Mouse (Mus musculus) G1E-ER4 (cell line): ENCODE measurements around the gene Zbtb41. TPM values are rescaled to one million over a fixed set of nuclear protein-coding genes. Genes with fewer than 3 reads are reported as not detected.

Experiments
- GATA1 ChIP-seq: IDR thresholded peaks from one replicate; pipeline ENCODE4 v1.8.0; 2012; ENCODE audit warnings: low read length, inconsistent platforms
- polyA plus RNA-seq: library from polyadenylated mRNA; stranded (reverse); fragments of >175 nt; gene quantifications from 2 replicates; pipeline ENCODE4 v1.2.3, GENCODE M21; 2012

Gene Zbtb41
- 0.37 and 0.55 TPM in 2 replicates for polyA plus RNA-seq

- TF ChIP-seq GATA1, result no peak
Measured at GRCm38 (mm10) chr1:139421875-139422791, at the start of gene Zbtb41. TSS of gene Zbtb41 (plus strand) at chr1:139422288.

- no peak for TF ChIP-seq GATA1
Measured at GRCm38 (mm10) chr1:139375900-139376299, 46.2 kb upstream of the Zbtb41 start.

GRCm38 (mm10) chr1:139376638-139377286, 45.3 kb upstream of the Zbtb41 start, which contains the start of gene Crb1:
TSS of gene Crb1 (minus strand) at chr1:139377100.
- TF ChIP-seq GATA1, result no peak

GRCm38 (mm10) chr1:139378861-139379620, 43.0 kb upstream of the Zbtb41 start:
- TF ChIP-seq GATA1, result no peak

GRCm38 (mm10) chr1:139379621-139379984, 42.5 kb upstream of the Zbtb41 start:
- no peak for TF ChIP-seq GATA1

GRCm38 (mm10) chr1:139391747-139392146, 30.3 kb upstream of the Zbtb41 start:
- TF ChIP-seq GATA1, result no peak

- no peak for TF ChIP-seq GATA1
Measured at GRCm38 (mm10) chr1:139396589-139396988, 25.5 kb upstream of the Zbtb41 start.

- no peak for TF ChIP-seq GATA1
Measured at GRCm38 (mm10) chr1:139405766-139406165, 16.3 kb upstream of the Zbtb41 start.

- TF ChIP-seq GATA1, result no peak
Measured at GRCm38 (mm10) chr1:139407701-139408100, 14.4 kb upstream of the Zbtb41 start.

GRCm38 (mm10) chr1:139413465-139413864, 8.6 kb upstream of the Zbtb41 start:
- no peak for TF ChIP-seq GATA1

GRCm38 (mm10) chr1:139421521-139421874, 590 bp upstream of the Zbtb41 start:
- TF ChIP-seq GATA1, result no peak

- TF ChIP-seq GATA1, result no peak
Measured at GRCm38 (mm10) chr1:139422941-139423340, 853 bp downstream of the Zbtb41 start.

- TF ChIP-seq GATA1, result no peak
Measured at GRCm38 (mm10) chr1:139423931-139424330, 1.8 kb downstream of the Zbtb41 start.

- TF ChIP-seq GATA1, result no peak
Measured at GRCm38 (mm10) chr1:139425006-139425405, 2.9 kb downstream of the Zbtb41 start.

GRCm38 (mm10) chr1:139438373-139438772, 16.3 kb downstream of the Zbtb41 start:
- no peak for TF ChIP-seq GATA1
